Mouse (Mus musculus) limb, embryonic 11.5 days (tissue): ENCODE measurements around the gene Snx13. TPM values are rescaled to one million over a fixed set of nuclear protein-coding genes. Genes with fewer than 3 reads are reported as not detected.

Experiments used
- ATAC-seq: fragments of 200-750 bp; cut with Nextera tagmentation; 2 replicates; pipeline ENCODE4 v1.8.0; 2017; ENCODE audit warnings: low read depth; ENCODE audit not compliant: insufficient number of reproducible peaks, low FRiP score, low TSS enrichment
- DNase-seq: peaks from one replicate; pipeline ENCODE4 v3.0.0-alpha.2; 2015; ENCODE audit warnings: low spot score
- H3K27ac ChIP-seq: fragments of 300-500 bp; sonication (generic); replicated peaks from 2 replicates; pipeline ENCODE4 v1.5.1; 2014; ENCODE audit warnings: low read depth, mild to moderate bottlenecking, low read length
- H3K27me3 ChIP-seq: fragments of 300-500 bp; sonication (generic); 2 replicates; pipeline ENCODE4 v1.6.1; 2014; ENCODE audit warnings: mild to moderate bottlenecking, low read length, mixed read lengths; ENCODE audit not compliant: control insufficient read depth, insufficient read depth
- H3K36me3 ChIP-seq: fragments of 300-500 bp; sonication (generic); 2 replicates; pipeline ENCODE4 v1.6.1; 2014; ENCODE audit warnings: mild to moderate bottlenecking, low read length, moderate library complexity, mixed read lengths; ENCODE audit not compliant: control insufficient read depth, insufficient read depth
- H3K4me1 ChIP-seq: fragments of 300-500 bp; sonication (generic); 2 replicates; pipeline ENCODE4 v1.6.1; 2014; ENCODE audit warnings: low read length, mixed read lengths; ENCODE audit not compliant: control insufficient read depth, insufficient read depth
- H3K4me2 ChIP-seq: fragments of 300-500 bp; sonication (generic); 2 replicates; pipeline ENCODE4 v1.6.1; 2014; ENCODE audit warnings: low read depth, mild to moderate bottlenecking, moderate library complexity; ENCODE audit not compliant: severe bottlenecking
- H3K4me3 ChIP-seq: fragments of 300-500 bp; sonication (generic); 2 replicates; pipeline ENCODE4 v1.5.1; 2014; ENCODE audit warnings: low read depth, low read length
- H3K9ac ChIP-seq: fragments of 300-500 bp; sonication (generic); 2 replicates; pipeline ENCODE4 v1.6.1; 2014; ENCODE audit warnings: mild to moderate bottlenecking, low read length
- H3K9me3 ChIP-seq: fragments of 300-500 bp; sonication (generic); 2 replicates; pipeline ENCODE4 v1.6.1; 2016; ENCODE audit warnings: low read length; ENCODE audit not compliant: control insufficient read depth
- WGBS: fragments of 180-500 bp; shearing (Covaris S2); extraction: QIAGEN DNeasy Blood & Tissue Kit; methylation state at CpG from one replicate; pipeline ENCODE4 v1.1.7; 2014; 5-methylcytosine and 5-hydroxymethylcytosine counted together
- polyA plus RNA-seq: library from polyadenylated mRNA; unstranded; fragments of >200 nt; fragmentation: Nextera tagmentation; extraction: Ambion mirVana; gene quantifications from 2 replicates; pipeline ENCODE4 v1.2.1, GENCODE M21; 2014

Gene Snx13
- polyA plus RNA-seq, 1 experiment from 2014 or later, result 23.8 TPM

DNA sequence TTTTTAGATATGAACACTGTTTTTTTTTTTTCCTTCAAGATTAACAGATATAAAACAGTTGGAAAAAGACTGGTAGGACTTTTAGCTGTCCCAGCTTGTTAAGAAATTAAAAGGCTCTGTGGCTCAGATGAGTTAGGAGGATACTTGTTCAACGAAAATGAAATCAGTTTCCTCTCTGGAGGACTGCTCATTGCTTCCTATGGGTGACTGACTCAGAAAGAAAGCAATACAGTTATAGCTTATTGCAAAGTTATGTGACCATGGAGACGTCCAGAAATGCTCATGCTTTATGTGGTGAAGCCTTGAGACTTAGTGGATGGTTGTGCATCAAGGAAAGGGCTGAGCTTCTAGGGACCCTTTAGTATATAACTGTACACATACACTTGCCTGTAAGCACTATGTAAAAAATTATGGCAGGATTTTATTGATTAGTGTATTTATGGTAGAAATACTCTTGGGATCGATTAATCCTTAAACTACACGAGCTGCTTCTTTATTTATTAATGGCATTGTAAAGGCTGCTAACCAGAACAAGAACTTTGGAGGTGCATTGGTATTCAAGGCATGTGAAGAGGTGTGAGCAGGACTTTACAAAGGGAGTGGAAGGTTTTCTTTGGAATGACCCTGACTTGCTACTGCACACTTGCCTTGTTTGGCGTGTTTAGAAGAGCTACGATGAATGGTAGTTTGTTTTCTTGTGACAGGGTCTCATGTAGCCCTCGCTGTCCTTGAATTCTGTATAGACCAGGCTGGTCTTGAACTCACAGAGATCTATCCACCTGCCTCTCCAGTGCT, 4.2 kb downstream of the Snx13 start:
- Histone ChIP-seq H3K4me3 (no peak overlapping the region), H3K4me2 (no peak overlapping the region), H3K4me1 (peaks cover 6% of the 10 kb centered on the region), H3K27me3 (no peaks in the 10 kb centered on the region), H3K27ac (no peak overlapping the region), H3K36me3 (no peaks in the 10 kb centered on the region), H3K9ac (no peak overlapping the region), H3K9me3 (no peaks in the 10 kb centered on the region)
- no peak for DNase-seq
- WGBS, result 79% methylated on average over 7 of the region's 7 CpGs
- no peak for ATAC-seq

DNA sequence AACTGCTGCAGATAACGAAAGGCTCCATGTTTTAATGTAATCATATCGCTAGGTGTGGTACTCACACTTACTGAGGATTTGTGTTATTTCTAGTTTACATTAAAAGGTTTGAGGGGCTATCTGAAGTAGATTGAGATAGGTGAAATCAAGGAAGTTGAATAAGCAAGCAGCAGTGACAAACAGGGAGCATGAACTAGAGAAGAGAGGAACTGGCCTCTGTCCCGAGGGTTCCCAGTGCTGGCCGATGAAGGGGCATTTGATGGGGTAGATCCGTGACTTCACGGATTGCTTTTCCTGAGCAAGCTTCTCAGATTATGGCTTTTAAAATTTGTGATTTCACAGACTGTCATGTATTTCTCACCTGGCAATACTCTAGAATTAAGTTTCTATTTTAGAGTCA, 7.4 kb downstream of the Snx13 start:
- Histone ChIP-seq H3K27ac (no peak overlapping the region), H3K4me2 (no peak overlapping the region), H3K4me1 (no peaks in the 10 kb centered on the region), H3K9ac (no peak overlapping the region), H3K27me3 (no peaks in the 10 kb centered on the region), H3K4me3 (no peak overlapping the region), H3K36me3 (no peaks in the 10 kb centered on the region), H3K9me3 (no peaks in the 10 kb centered on the region)
- no peak for ATAC-seq
- WGBS, result 84% methylated on average over 6 of the region's 6 CpGs
- DNase-seq, result no peak

GRCm38 (mm10) chr12:35055114-35056095, 8.4 kb downstream of the Snx13 start:
- ATAC-seq (no peak), DNase-seq (no peak)
- H3K27me3 ChIP-seq, result no peaks in the 10 kb centered on the region
- no peaks in the 10 kb centered on the region for H3K36me3 ChIP-seq
- H3K27ac ChIP-seq, result no peak overlapping the region
- no peak overlapping the region for H3K4me2 ChIP-seq
- 76% methylated on average over 7 of the region's 7 CpGs for WGBS
- H3K4me1 ChIP-seq, result no peaks in the 10 kb centered on the region
- H3K9ac ChIP-seq, result no peak overlapping the region
- no peaks in the 10 kb centered on the region for H3K9me3 ChIP-seq
- H3K4me3 ChIP-seq, result no peak overlapping the region

DNA sequence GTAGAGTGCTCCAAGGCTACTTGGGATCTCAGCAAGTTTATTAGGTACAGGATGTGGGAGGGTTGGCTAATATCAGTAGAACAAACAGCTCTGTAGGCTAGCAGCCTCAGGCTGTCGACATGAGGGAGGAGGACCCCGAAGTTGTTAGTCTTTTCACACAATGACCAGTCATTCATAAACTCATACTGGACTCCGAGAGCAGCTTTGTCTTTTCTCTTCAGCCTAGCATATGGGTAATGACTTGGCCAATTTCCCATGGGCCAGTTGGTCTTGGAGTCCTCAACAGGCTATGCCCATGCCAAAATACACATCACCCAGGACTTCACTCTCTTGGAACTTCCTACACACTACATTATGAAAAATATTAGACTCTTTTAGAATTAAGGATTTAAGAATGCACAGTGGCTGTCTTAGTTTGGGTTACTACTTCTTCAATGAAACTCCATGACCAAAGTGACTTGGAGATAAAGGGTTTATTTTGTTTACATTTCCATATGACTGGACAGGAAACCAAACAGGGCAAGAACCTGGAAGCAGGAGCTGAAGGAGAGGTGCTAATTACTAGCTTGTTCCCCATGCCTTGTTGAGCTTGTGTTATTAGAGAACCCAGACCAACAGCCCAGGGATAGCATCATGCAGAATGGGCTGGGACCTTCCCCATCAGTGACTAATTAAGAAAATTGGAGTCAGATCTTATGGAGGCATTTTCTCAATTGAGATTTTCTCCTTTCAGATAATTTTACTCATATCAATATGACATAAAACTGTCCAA, 16.9 kb downstream of the Snx13 start:
- no peak overlapping the region for H3K4me2 ChIP-seq
- H3K4me3 ChIP-seq, result no peak overlapping the region
- H3K4me1 ChIP-seq, result no peaks in the 10 kb centered on the region
- H3K27ac ChIP-seq, result no peak overlapping the region
- ATAC-seq, result no peak
- H3K36me3 ChIP-seq, result no peaks in the 10 kb centered on the region
- WGBS, result 80% methylated on average over 3 of the region's 3 CpGs
- no peaks in the 10 kb centered on the region for H3K27me3 ChIP-seq
- no peaks in the 10 kb centered on the region for H3K9me3 ChIP-seq
- no peak overlapping the region for H3K9ac ChIP-seq
- DNase-seq, result no peak

DNA sequence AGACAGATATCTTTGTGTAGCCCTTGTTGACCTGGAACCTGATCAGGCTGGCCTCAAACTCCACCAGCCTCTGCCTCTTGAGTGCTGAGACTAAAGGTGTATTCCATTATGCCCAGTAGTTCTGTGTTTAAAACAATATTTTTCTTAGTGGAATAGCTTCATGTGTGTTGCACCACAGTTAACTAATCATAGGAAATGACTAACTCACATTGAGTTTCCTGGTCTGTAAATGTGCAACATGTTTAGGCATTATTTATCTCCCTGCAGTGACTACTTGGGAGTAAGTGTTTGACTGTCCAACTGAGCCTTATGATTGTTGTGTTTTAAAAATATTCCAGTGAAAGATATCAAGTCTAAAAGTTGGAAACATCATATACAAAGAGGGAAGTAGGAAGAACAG, 20.6 kb downstream of the Snx13 start:
- Histone ChIP-seq H3K9me3 (no peaks in the 10 kb centered on the region), H3K27ac (no peak overlapping the region), H3K4me3 (no peak overlapping the region), H3K4me2 (no peak overlapping the region), H3K27me3 (no peaks in the 10 kb centered on the region), H3K36me3 (no peaks in the 10 kb centered on the region), H3K9ac (no peak overlapping the region), H3K4me1 (no peaks in the 10 kb centered on the region)
- ATAC-seq (no peak), DNase-seq (no peak)

DNA sequence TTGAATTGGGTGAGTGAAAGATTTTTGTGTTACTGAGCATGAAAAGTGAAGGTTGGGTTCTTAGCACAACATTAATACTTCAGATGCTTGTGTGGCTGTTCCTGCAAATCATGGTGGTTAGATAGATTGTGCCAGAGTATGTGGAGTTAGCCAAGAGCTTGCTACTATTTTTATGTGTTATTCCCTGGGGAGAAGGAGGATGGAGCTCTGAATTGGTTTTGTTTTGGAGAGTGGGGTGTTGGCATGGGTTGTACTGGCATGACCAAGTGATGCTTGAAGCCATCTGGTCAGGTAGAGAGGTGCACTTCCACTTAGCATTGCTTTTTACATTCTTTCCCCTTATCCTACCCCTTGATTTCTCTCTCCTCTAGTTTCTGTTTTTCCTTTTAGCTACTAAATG, 24.4 kb downstream of the Snx13 start:
- DNase-seq (no peak), ATAC-seq (no peak)
- Histone ChIP-seq H3K4me3 (no peak overlapping the region), H3K4me2 (no peak overlapping the region), H3K27ac (no peak overlapping the region), H3K36me3 (no peaks in the 10 kb centered on the region), H3K9me3 (no peaks in the 10 kb centered on the region), H3K9ac (no peak overlapping the region), H3K27me3 (no peaks in the 10 kb centered on the region), H3K4me1 (no peaks in the 10 kb centered on the region)

DNA sequence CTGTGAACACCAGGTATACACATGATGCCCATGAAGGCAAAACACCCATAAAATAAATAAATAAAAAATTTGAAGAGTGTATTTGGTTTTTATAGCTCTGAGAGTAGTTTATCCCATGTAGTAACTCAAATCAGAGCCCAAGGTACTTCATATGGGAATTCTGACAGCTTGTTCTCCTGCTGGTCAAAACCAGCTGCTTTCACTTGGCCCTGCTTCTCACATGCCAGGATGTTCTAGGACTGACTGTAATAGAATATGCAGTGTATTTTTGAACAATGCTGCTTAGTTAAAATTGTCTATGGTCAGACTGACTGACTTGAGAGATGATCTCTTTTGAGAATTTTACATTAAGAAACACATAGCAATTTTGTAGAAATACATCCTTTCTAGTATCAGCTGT, 25.2 kb downstream of the Snx13 start:
- H3K4me3 ChIP-seq, result no peak overlapping the region
- H3K27ac ChIP-seq, result no peak overlapping the region
- H3K4me1 ChIP-seq, result no peaks in the 10 kb centered on the region
- H3K9ac ChIP-seq, result no peak overlapping the region
- DNase-seq, result no peak
- ATAC-seq, result no peak
- H3K36me3 ChIP-seq, result no peaks in the 10 kb centered on the region
- H3K4me2 ChIP-seq, result no peak overlapping the region
- H3K9me3 ChIP-seq, result no peaks in the 10 kb centered on the region
- no peaks in the 10 kb centered on the region for H3K27me3 ChIP-seq

DNA sequence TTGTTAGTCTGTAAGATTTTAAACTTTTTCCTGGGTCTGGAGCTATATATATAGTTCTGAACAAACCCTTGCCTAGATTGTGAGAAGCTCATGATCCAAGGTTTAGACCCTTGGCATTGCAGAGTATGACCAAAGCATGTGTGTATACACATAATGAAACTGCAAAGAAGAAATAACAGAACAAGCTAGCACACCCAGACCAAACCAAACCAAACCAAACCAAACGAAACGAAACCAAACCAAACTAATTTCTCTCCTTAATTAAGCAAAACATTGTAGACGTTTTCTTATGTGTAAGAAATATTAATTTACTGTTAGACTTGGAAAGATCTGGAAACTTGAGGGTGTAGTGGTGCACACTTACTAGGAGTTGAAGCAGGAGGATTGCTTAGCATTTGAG, 29.0 kb downstream of the Snx13 start:
- Histone ChIP-seq H3K27me3 (no peaks in the 10 kb centered on the region), H3K27ac (no peak overlapping the region), H3K36me3 (no peaks in the 10 kb centered on the region), H3K4me2 (no peak overlapping the region), H3K4me3 (no peak overlapping the region), H3K9me3 (no peaks in the 10 kb centered on the region), H3K9ac (no peak overlapping the region), H3K4me1 (no peaks in the 10 kb centered on the region)
- ATAC-seq, result no peak
- 90% methylated on average over 3 of the region's 3 CpGs for WGBS
- DNase-seq, result no peak
